Mouse (Mus musculus): ENCODE measurements around the gene Rslcan18. TPM values are rescaled to one million over a fixed set of nuclear protein-coding genes. Genes with fewer than 3 reads are reported as not detected.

Gene Rslcan18
- polyA plus RNA-seq, 1 experiment from 2014 or later: not detected

DNA sequence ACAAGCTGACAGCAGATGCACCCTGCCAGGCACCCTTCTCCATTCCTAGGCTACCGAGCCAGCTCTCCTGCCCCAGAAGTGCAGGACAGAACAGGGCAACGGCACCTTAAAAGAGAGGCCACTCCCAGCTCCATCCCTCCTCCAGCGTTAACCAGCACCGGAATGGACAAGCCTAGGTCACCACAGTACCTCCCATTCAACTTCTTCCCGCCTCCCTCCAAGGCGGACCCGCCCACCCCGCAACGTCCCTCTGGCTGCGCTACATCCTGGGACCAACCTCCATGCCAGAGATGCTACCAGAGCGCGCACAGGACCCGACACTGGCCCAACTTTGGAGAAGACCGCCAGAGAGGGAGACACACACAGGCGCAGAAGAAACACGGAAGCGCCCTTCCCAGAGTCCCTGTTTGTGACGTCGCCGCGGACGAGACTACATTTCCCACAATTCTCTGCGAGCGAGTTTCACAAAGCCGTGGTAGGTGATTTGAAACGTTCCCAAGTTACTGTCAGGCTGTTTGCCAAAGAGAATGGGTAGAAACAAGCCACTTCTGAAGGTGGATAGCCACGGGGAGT, 55.2 kb downstream of the Rslcan18 start, which contains the start of gene Zfp712:
Zfp712 (minus strand) TSS at position 385 of the 573 bp plus-strand sequence.
- H3K27me3 ChIP-seq (ENCODE audit: control insufficient read depth, insufficient read depth, low read length): no peaks in the 10 kb centered on the region

DNA sequence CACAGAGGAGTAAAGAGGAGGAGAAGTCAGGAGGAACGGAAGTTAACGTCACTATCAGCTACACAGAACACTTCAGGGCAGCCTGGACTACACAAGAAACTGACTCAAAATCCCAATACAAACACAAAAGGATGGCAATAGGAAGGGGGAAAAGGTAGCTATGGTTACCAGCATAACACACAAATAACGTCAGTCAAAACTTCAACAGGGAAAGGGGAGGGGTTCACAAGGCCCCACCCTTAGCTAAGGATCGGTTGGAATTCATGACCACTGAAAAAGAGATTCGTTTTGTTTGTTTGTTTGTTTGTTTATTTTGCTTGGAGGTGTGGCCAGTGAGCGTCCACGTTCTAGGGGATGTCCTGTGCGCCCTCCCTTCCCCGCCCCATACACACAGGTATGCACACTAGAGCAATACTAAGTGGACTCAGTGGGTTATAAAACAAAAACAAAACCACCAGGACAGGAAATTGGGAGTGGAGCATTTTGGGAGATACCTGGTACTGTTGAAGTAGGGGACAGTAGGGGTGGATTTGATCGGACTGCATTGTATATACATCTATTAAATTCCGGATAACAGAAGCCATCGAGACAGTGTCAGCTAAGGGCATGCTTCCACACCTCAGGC, 55.8 kb downstream of the Rslcan18 start:
- Histone ChIP-seq H3K27ac (peak overlapping the region; percentile 74), H3K4me3 (replicated peaks; ENCODE audit: low read length) (peak overlapping the region; percentile 62), H3K4me2 (replicated peaks) (peak overlapping the region; percentile 72), H3K9me3 (ENCODE audit: control insufficient read depth, low read length) (peaks cover 11% of the 10 kb centered on the region; the same call in 1 of the 2 replicates), H3K9ac (peak overlapping the region; percentile 76), H3K4me1 (replicated peaks; ENCODE audit: control insufficient read depth, insufficient read depth, low read length) (peaks cover 6% of the 10 kb centered on the region), H3K27me3 (ENCODE audit: control insufficient read depth, insufficient read depth, low read length) (no peaks in the 10 kb centered on the region), H3K36me3 (replicated peaks; ENCODE audit: control insufficient read depth, insufficient read depth) (no peaks in the 10 kb centered on the region)
- no peak for DNase-seq (ENCODE audit: low spot score)
- WGBS: 3% methylated on average over 12 of the region's 12 CpGs
- ATAC-seq (ENCODE audit: low FRiP score): peak; percentile 43

More for the DNA sequence above, 55.2 kb downstream of the Rslcan18 start, which contains the start of gene Zfp712:
- ATAC-seq (ENCODE audit: low FRiP score): peak; percentile 95
- Histone ChIP-seq H3K9ac (peak within 1 kb of the TSS; percentile 76), H3K4me1 (replicated peaks; ENCODE audit: control insufficient read depth, insufficient read depth, low read length) (peaks cover 6% of the 10 kb centered on the region), H3K27ac (peak within 1 kb of the TSS; percentile 74), H3K36me3 (replicated peaks; ENCODE audit: control insufficient read depth, insufficient read depth) (no peaks in the 10 kb centered on the region), H3K4me3 (replicated peaks; ENCODE audit: low read length) (peak within 1 kb of the TSS; percentile 62), H3K9me3 (ENCODE audit: control insufficient read depth, low read length) (peaks cover 9% of the 10 kb centered on the region; the same call in 1 of the 2 replicates), H3K4me2 (replicated peaks) (peak within 1 kb of the TSS; percentile 72)
- peak; percentile 98 for DNase-seq (ENCODE audit: low spot score)
- WGBS: under 1% methylated on average over 27 of the region's 27 CpGs

Other genes starting within 250 kb of the Rslcan18 start
- 3.0 and 3.8 TPM in 2 replicates for gene Gm10767, start 211.3 kb downstream of the Rslcan18 start, polyA plus RNA-seq (2014; fragmentation: Nextera tagmentation; extraction: Ambion mirVana)
- 8.0 and 10.6 TPM in 2 replicates for gene Zfp712, start 55.1 kb downstream of the Rslcan18 start, polyA plus RNA-seq (2014; fragmentation: Nextera tagmentation; extraction: Ambion mirVana)
- 9.7 and 11.0 TPM in 2 replicates for gene Zfp708, start 18.3 kb downstream of the Rslcan18 start, polyA plus RNA-seq (2014; fragmentation: Nextera tagmentation; extraction: Ambion mirVana)
- gene Gm28557, start 7.7 kb downstream of the Rslcan18 start, polyA plus RNA-seq (2014; fragmentation: Nextera tagmentation; extraction: Ambion mirVana): 1.8 and 2.4 TPM in 2 replicates
- 5.7 and 5.8 TPM in 2 replicates for gene Zfp759, start 5.4 kb upstream of the Rslcan18 start, polyA plus RNA-seq (2014; fragmentation: Nextera tagmentation; extraction: Ambion mirVana)
- gene Rsl1, start 56.9 kb upstream of the Rslcan18 start, polyA plus RNA-seq (2014; fragmentation: Nextera tagmentation; extraction: Ambion mirVana): 4.4 and 5.1 TPM in 2 replicates
- gene Zfp455, start 78.2 kb upstream of the Rslcan18 start, polyA plus RNA-seq (2014; fragmentation: Nextera tagmentation; extraction: Ambion mirVana): 2.1 and 2.3 TPM in 2 replicates
- 6.2 and 6.7 TPM in 2 replicates for gene Zfp458, start 162.2 kb upstream of the Rslcan18 start, polyA plus RNA-seq (2014; fragmentation: Nextera tagmentation; extraction: Ambion mirVana)
- gene Zfp457, start 190.2 kb upstream of the Rslcan18 start, polyA plus RNA-seq (2014; fragmentation: Nextera tagmentation; extraction: Ambion mirVana): 1.2 and 1.3 TPM in 2 replicates
- 1.9 and 2.3 TPM in 2 replicates for gene Zfp595, start 216.3 kb upstream of the Rslcan18 start, polyA plus RNA-seq (2014; fragmentation: Nextera tagmentation; extraction: Ambion mirVana)
- gene Gm28044, start 244.3 kb upstream of the Rslcan18 start, polyA plus RNA-seq (2014; fragmentation: Nextera tagmentation; extraction: Ambion mirVana): not detected in 2 replicates
- gene Zfp953, start 244.3 kb upstream of the Rslcan18 start, polyA plus RNA-seq (2014; fragmentation: Nextera tagmentation; extraction: Ambion mirVana): 0.79 and 0.93 TPM in 2 replicates

Data from hindbrain, embryonic 14.5 days (tissue).